Mouse (Mus musculus) adrenal gland, postnatal 14 days (tissue): ENCODE data around the gene Gm3373. TPM values are rescaled to one million over a fixed set of nuclear protein-coding genes. Genes with fewer than 3 reads are reported as not detected.
"Not testable (repeated sequence)": the region's sequence is repeated elsewhere in the genome, so short reads cannot be mapped to it uniquely, and the experiment has no call there.

Experiments
- DNase-seq: peaks from one replicate; pipeline ENCODE4 v3.0.0; 2021; ENCODE audit warnings: mixed read lengths
- long read RNA-seq, 2 experiments: library from polyadenylated mRNA; stranded (forward); transcript quantifications; one replicate each; pipeline ENCODE4 v2.0.0; 2021
- total RNA-seq: library from RNA; stranded (reverse); gene quantifications from 2 replicates; pipeline ENCODE4 v1.2.3, GENCODE M21; 2021

The Gm3373 gene
- 0.59 TPM in 1 of 2 replicates, not detected in the other for total RNA-seq
- long read RNA-seq, experiment 1: 0 reads
- long read RNA-seq, experiment 2: 0 reads

- not testable (repeated sequence) for DNase-seq
Observed at GRCm38 (mm10) chr14:5741477-5741876, at the start of gene Gm3373. Gm3373 (minus strand) TSS chr14:5741577.

- not testable (repeated sequence) for DNase-seq
Observed at GRCm38 (mm10) chr14:5687357-5687756, 54.0 kb downstream of the Gm3373 start, which contains the start of gene Gm9603. Gm9603 (minus strand) TSS chr14:5687457.

Other genes starting within 250 kb of the Gm3373 start
- gene Gm3488, start 239.9 kb downstream of the Gm3373 start, total RNA-seq: 1.1 TPM in 1 of 2 replicates, not detected in the other
- not detected in 2 replicates for gene Gm3532, start 203.1 kb downstream of the Gm3373 start, total RNA-seq
- not detected in 2 replicates for gene Gm8265, start 108.5 kb downstream of the Gm3373 start, total RNA-seq
- gene Gm9603, start 54.1 kb downstream of the Gm3373 start, total RNA-seq: not detected in 2 replicates
- gene Gm3383, start 66.4 kb upstream of the Gm3373 start, total RNA-seq: 1.6 TPM in 1 of 2 replicates, not detected in the other
- gene Gm3424, start 88.8 kb upstream of the Gm3373 start, total RNA-seq: not detected in 2 replicates
- gene Gm8237, start 138.8 kb upstream of the Gm3373 start, total RNA-seq: 1.1 and 1.2 TPM in 2 replicates
- 0.30 and 0.59 TPM in 2 replicates for gene Gm3248, start 220.2 kb upstream of the Gm3373 start, total RNA-seq
- not detected in 2 replicates for gene Gm3453, start 237.6 kb upstream of the Gm3373 start, total RNA-seq